Mouse (Mus musculus) small intestine, adult 2 months (tissue): ENCODE data around the gene Car11. TPM values are rescaled to one million over a fixed set of nuclear protein-coding genes. Genes with fewer than 3 reads are reported as not detected.
"Not testable (repeated sequence)": the region's sequence is repeated elsewhere in the genome, so short reads cannot be mapped to it uniquely, and the experiment has no call there.

ENCODE experiments used
- H3K27ac ChIP-seq: fragments of 200-500 bp; 2 replicates; pipeline ENCODE4 v1.5.1; 2012; ENCODE audit warnings: low read depth, low read length, control low read depth, inconsistent platforms; ENCODE audit not compliant: insufficient read depth
- H3K27me3 ChIP-seq: fragments of 200-500 bp; 2 replicates; pipeline ENCODE4 v1.6.1; 2012; ENCODE audit warnings: mild to moderate bottlenecking, moderate library complexity, low read length, inconsistent platforms; ENCODE audit not compliant: control insufficient read depth, insufficient read depth
- H3K36me3 ChIP-seq: fragments of 200-500 bp; 2 replicates; pipeline ENCODE4 v1.6.1; 2012; ENCODE audit warnings: mild to moderate bottlenecking, low read length, control low read depth, inconsistent platforms; ENCODE audit not compliant: control insufficient read depth, insufficient read depth
- H3K4me1 ChIP-seq: fragments of 200-500 bp; 2 replicates; pipeline ENCODE4 v1.6.1; 2012; ENCODE audit warnings: low read length, inconsistent platforms, mixed read lengths; ENCODE audit not compliant: control insufficient read depth, insufficient read depth, insufficient read length
- H3K4me3 ChIP-seq: fragments of 200-500 bp; 2 replicates; pipeline ENCODE4 v1.5.1; 2012; ENCODE audit warnings: low read depth, mild to moderate bottlenecking, control low read depth, inconsistent platforms, low read length, moderate library complexity
- CTCF ChIP-seq: fragments of 200-500 bp; IDR thresholded peaks from 2 replicates; pipeline ENCODE4 v1.5.1; 2012; ENCODE audit warnings: low read depth, mild to moderate bottlenecking, control low read depth, inconsistent platforms, low read length, moderate library complexity, mixed read lengths; ENCODE audit not compliant: insufficient replicate concordance, insufficient read length; ENCODE audit errors: extremely low read depth
- POLR2A ChIP-seq: fragments of 200-500 bp; IDR thresholded peaks from 2 replicates; pipeline ENCODE4 v1.6.1; 2012; ENCODE audit warnings: low read depth, mild to moderate bottlenecking, control low read depth, inconsistent platforms, low read length, moderate library complexity
- WGBS: fragments of 180-500 bp; shearing (Covaris S2); methylation state at CpG from one replicate; pipeline ENCODE4 v1.1.7; 2018; 5-methylcytosine and 5-hydroxymethylcytosine counted together
- polyA plus RNA-seq: library from polyadenylated mRNA; depleted of rRNA; stranded (reverse); fragments of >200 nt; gene quantifications from 2 replicates; pipeline ENCODE4 v1.2.3, GENCODE M21; 2012; rRNA removed

The Car11 gene
- 2.1 and 2.3 TPM in 2 replicates for polyA plus RNA-seq

DNA sequence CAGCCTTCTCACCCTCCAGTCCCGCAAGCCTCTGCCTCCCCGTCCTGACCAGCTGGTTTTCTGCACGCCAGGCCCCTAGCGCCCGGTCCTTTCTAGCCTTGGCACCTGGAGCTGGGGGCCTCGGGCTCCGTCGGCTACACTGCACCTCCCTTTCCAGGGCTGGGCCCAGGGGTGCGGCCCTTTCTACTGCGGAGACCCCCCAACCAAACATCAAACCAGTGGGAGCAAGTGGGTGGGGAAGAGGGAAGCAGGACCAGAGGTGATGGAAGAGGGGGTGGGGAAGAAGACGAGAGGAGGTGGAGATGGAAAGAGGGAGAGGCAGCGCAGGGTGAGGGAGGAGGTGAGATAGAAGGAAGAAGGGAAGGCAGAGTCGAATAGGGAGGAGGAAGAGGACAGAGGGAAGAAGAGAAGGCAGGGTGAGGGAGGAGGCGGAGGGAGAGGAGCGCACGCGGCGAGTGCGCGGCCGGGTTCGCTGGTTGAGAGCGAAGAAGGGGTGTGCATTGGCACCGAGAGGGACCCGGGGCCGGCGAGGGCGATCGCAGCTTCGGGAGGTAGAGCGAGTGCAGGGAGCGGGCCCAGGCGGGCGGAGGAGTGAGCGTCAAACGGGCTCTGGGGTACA is at the start of gene Car11:
Gene Car11 (plus strand): TSS at position 321 of the 619 bp plus-strand sequence.
- Histone ChIP-seq H3K4me1 (peaks cover 18% of the 10 kb centered on the region), H3K27me3 (peaks cover 20% of the 10 kb centered on the region), H3K4me3 (peak within 1 kb of the TSS; percentile 44), H3K27ac (no peak within 1 kb of the TSS), H3K36me3 (no peaks in the 10 kb centered on the region)
- 10% methylated on average over 36 of the region's 36 CpGs for WGBS
- TF ChIP-seq POLR2A (no peak), CTCF (no peak)

DNA sequence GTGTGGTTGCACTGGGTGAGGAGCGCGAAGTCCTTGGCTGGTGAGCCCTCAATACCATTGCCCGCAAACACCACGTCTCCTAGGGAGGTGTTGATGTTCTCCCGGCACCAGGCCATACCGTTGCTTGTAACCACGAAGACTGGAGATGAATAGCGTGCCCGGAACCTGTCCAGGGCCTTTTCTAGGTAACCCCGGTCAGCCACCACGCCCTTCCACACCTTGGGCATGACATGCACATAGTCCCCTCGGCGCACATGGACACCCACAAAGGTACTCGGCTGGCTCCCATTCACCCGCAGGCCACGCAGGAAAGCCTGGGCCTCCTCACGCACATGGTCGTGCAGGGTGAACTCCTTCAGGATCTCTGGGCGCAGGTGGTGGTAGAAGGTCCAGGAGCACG is 49.2 kb upstream of the Car11 start:
- H3K36me3 ChIP-seq, H3K4me3 ChIP-seq, H3K27ac ChIP-seq, H3K4me1 ChIP-seq, H3K27me3 ChIP-seq: not testable (repeated sequence)
- WGBS: 95% methylated on average over 20 of the region's 20 CpGs

DNA sequence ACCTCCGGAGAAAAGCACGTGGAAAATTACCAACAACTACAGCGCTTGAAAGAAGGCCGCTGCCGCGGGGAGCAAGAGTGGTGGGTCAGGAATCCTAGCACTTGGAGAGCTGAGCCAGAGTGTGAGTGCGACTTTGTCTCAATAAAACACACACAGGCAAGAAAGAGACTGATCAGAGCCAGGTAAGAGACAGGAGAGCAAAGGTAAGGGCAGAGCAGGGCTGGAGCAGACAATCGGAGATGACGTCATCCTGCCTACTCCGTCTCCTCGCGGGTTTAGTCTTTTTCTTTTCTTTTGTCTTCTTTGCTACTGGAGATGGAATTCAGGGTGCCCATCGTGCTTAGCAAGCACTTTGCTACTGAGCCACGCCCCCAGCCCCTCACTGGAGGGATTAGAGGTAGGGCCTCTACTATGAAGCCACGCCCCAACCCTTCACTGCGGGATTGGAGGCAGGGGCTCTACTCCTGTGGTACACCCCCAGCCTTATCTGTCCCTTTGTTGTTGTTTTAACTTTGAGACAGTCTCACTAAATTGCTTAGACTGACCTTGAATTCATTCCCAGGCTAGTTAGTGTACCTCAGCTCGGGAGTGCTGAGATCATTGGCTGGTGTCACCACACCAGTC is 45.1 kb upstream of the Car11 start:
- no peak for TF ChIP-seq CTCF
- TF ChIP-seq POLR2A: no peak
- no peaks in the 10 kb centered on the region for H3K36me3 ChIP-seq
- H3K27ac ChIP-seq: no peak overlapping the region
- peak overlapping the region; percentile 41 for H3K4me3 ChIP-seq
- peaks cover 3% of the 10 kb centered on the region; the same call in 1 of the 2 replicates for H3K4me1 ChIP-seq
- peaks cover 15% of the 10 kb centered on the region for H3K27me3 ChIP-seq
- 27% methylated on average over 17 of the region's 17 CpGs for WGBS

DNA sequence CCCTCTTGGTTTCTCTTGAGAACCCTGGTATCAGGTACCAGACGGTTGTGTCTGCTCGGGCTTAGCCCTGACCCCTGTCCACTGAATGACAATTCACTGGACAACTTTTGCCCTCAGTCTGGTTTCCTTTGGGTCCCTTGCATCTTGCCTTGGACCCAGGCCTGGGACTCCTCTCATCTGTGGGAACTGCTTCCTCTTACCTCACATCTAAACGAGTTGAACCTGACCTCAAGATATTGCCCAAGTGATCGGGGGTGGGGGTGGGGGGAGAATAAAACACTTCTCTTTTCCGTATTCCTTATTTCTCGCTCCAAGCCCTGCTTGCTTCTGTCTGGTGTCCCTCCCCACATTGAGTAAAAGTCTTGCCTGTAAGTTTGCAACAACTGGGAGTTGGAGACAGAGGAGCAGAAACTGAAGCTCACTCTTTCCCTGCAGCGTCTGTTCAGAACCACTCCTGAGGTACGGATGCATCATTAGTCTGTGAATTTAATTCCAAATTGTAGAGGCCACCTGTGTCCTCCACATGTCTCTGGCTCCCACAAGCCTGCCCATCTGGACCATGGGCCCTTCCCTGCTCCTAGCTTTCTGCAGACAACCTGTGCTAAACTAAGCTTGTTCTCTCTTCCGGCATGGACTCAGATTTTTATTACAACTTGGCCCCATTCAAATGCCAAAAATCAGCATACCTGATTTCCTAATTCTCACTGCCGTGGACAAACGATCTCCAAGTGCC is 38.7 kb upstream of the Car11 start:
- no peak overlapping the region for H3K4me3 ChIP-seq
- peaks cover 40% of the 10 kb centered on the region for H3K27me3 ChIP-seq
- WGBS: 77% methylated on average over 11 of the region's 11 CpGs
- no peaks in the 10 kb centered on the region for H3K4me1 ChIP-seq
- no peak overlapping the region for H3K27ac ChIP-seq
- TF ChIP-seq POLR2A (no peak), CTCF (no peak)
- no peaks in the 10 kb centered on the region for H3K36me3 ChIP-seq

DNA sequence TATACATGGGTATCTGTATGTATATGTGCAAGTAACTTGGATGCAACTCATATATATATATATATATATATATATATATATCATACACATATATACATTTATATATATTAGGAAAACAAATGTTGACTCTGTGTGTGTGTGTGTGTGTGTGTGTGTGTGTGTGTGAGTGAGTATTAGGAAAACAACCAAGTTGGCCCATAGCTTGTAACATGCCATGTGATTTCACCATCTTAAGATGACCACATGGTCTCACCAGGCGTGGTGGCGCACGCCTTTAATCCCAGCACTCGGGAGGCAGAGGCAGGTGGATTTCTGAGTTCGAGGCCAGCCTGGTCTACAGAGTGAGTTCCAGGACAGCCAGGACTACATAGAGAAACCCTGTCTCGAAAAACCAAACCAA is 37.9 kb upstream of the Car11 start:
- H3K27me3 ChIP-seq: peaks cover 45% of the 10 kb centered on the region
- not testable (repeated sequence) for H3K36me3 ChIP-seq, H3K27ac ChIP-seq, H3K4me3 ChIP-seq, H3K4me1 ChIP-seq
- 89% methylated on average over 6 of the region's 6 CpGs for WGBS

DNA sequence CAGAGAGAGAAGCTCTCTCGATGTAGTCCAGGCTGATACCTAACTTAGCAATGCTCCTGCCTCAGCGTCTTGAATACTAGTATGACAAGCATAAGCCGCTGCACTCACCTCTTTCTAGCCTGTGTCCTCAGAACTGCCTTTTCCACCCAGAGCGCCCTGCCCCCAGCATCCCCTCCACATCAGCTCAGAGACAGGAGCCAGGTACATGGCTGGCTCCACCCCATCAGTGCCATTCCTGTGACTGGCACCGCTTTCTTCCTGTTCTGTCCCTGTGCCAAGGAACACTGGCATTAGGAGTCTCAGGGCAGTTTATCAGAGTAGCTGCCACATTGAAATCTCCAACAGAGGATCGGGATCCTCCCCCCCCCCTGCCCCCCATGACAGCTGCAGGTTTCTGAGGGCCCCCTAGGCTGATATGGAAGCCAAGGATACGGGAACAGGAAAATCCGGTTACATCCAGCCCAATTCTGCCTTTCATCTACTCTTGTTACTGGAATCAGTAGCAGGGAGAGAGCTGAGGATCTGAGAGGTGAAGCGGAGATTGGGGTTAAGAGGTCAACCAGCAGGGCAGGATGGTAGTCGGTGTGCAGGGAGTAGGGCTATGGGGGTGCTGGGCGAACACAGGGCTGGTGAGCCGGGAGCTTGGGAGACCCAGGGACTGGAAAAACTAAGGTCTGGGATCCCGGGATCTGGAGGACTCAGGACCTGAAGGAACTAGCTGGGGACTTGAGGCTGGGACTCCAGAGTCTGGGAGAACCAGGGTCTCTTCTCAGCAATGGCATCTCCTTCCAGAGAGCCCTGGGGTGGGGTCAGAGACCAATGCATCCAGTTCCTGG is 34.1 kb upstream of the Car11 start:
- TF ChIP-seq CTCF: no peak
- TF ChIP-seq POLR2A: no peak
- peaks cover 44% of the 10 kb centered on the region for H3K27me3 ChIP-seq

DNA sequence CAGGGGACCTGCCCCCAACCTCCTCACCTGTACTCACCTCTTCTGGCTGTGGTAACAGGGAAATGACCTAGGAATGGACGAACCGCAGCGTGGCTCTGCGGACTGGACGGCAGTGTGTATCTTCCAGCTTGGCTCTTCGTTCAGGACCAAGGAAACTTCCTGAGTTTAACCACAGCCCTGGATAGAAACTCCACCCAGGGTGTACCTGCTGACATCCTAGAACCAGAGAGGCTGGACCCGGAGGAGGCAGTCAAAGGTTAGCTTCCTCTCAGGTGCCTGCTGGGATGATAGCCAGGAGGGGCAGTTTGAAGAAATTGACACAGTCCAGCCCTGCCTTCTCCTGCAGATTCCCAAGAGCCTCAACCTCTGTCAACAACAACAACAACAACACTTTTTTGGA is 33.5 kb upstream of the Car11 start, which contains the start of gene Fut2:
Gene Fut2 (minus strand): TSS at position 234 of the 400 bp plus-strand sequence.
- no peak for TF ChIP-seq POLR2A
- TF ChIP-seq CTCF: no peak
- WGBS: 39% methylated on average over 7 of the region's 7 CpGs
- H3K36me3 ChIP-seq: no peaks in the 10 kb centered on the region
- H3K27ac ChIP-seq: no peak within 1 kb of the TSS
- H3K4me1 ChIP-seq: peaks cover 2% of the 10 kb centered on the region; the same call in 1 of the 2 replicates
- peaks cover 47% of the 10 kb centered on the region for H3K27me3 ChIP-seq
- peak within 1 kb of the TSS; percentile 32 for H3K4me3 ChIP-seq

More for the DNA sequence above, 34.1 kb upstream of the Car11 start:
- no peak overlapping the region for H3K27ac ChIP-seq
- no peaks in the 10 kb centered on the region for H3K36me3 ChIP-seq
- peaks cover 2% of the 10 kb centered on the region; the same call in 1 of the 2 replicates for H3K4me1 ChIP-seq
- peak overlapping the region; percentile 32 for H3K4me3 ChIP-seq
- 32% methylated on average over 13 of the region's 13 CpGs for WGBS
